Mouse (Mus musculus): Measurements from ENCODE around the gene Slc25a40.

Slc25a40 gene

GRCm38 (mm10) chr5:8491778-8492177, 69.1 kb downstream of the Slc25a40 start:
- no peak for DNase-seq
